Mouse (Mus musculus) cerebellum, adult 9-11 months (tissue): ENCODE measurements around the gene Vmp1.

Experiments used
- DNase-seq: peaks from one replicate; pipeline ENCODE4 v3.0.0; 2022

Vmp1 gene

GRCm38 (mm10) chr11:86547412-86547811 is 136.2 kb downstream of the Vmp1 start:
- DNase-seq = no peak

- no peak for DNase-seq
Measured at GRCm38 (mm10) chr11:86545556-86545955, 138.1 kb downstream of the Vmp1 start.

- DNase-seq = peak; percentile 100
Measured at GRCm38 (mm10) chr11:86544639-86545299, 138.9 kb downstream of the Vmp1 start, which contains the start of the genes Rps6kb1 and Tubd1. Gene Rps6kb1 (minus strand): TSS chr11:86544805. Gene Tubd1 (plus strand): TSS chr11:86544991.

GRCm38 (mm10) chr11:86543960-86544638 is 139.5 kb downstream of the Vmp1 start:
- no peak for DNase-seq

GRCm38 (mm10) chr11:86542851-86543250 is 140.8 kb downstream of the Vmp1 start:
- DNase-seq = no peak

GRCm38 (mm10) chr11:86540476-86540845 is 143.2 kb downstream of the Vmp1 start:
- DNase-seq = no peak

GRCm38 (mm10) chr11:86539716-86540475 is 143.7 kb downstream of the Vmp1 start:
- DNase-seq = no peak

- DNase-seq = no peak
Measured at GRCm38 (mm10) chr11:86538786-86539185, 144.8 kb downstream of the Vmp1 start.

- DNase-seq = no peak
Measured at GRCm38 (mm10) chr11:86534201-86534910, 149.3 kb downstream of the Vmp1 start.
